Mouse (Mus musculus) testis, adult 2 months (tissue): ENCODE measurements around the gene Cela2a. TPM values are rescaled to one million over a fixed set of nuclear protein-coding genes. Genes with fewer than 3 reads are reported as not detected.

Source experiments
- H3K27ac ChIP-seq: fragments of 200-500 bp; 2 replicates; pipeline ENCODE4 v1.5.1; 2012; ENCODE audit warnings: low read depth, low read length; ENCODE audit not compliant: control insufficient read depth, insufficient read depth
- H3K27me3 ChIP-seq: fragments of 200-500 bp; 2 replicates; pipeline ENCODE4 v1.6.1; 2012; ENCODE audit warnings: mild to moderate bottlenecking, low read length, moderate library complexity; ENCODE audit not compliant: control insufficient read depth, insufficient read depth
- H3K36me3 ChIP-seq: fragments of 200-500 bp; 2 replicates; pipeline ENCODE4 v1.6.1; 2012; ENCODE audit warnings: mild to moderate bottlenecking, low read length; ENCODE audit not compliant: control insufficient read depth, insufficient read depth
- H3K4me1 ChIP-seq: fragments of 200-500 bp; 2 replicates; pipeline ENCODE4 v1.6.1; 2012; ENCODE audit warnings: low read length; ENCODE audit not compliant: control insufficient read depth, insufficient read depth
- H3K4me3 ChIP-seq: fragments of 200-500 bp; 2 replicates; pipeline ENCODE4 v1.5.1; 2012; ENCODE audit warnings: low read depth, mild to moderate bottlenecking, low read length, moderate library complexity, mixed read lengths; ENCODE audit not compliant: control insufficient read depth
- CTCF ChIP-seq: fragments of 200-500 bp; IDR thresholded peaks from 2 replicates; pipeline ENCODE4 v1.5.1; 2012; ENCODE audit warnings: low read depth, mild to moderate bottlenecking, inconsistent platforms, low read length, moderate library complexity; ENCODE audit not compliant: control insufficient read depth, insufficient read depth, insufficient replicate concordance
- POLR2A ChIP-seq: fragments of 200-500 bp; IDR thresholded peaks from 2 replicates; pipeline ENCODE4 v1.6.1; 2012; ENCODE audit warnings: low read depth, mild to moderate bottlenecking, inconsistent platforms, low read length, moderate library complexity; ENCODE audit not compliant: control insufficient read depth
- polyA plus RNA-seq: library from polyadenylated mRNA; depleted of rRNA; stranded (reverse); fragments of >200 nt; gene quantifications from 2 replicates; pipeline ENCODE4 v1.2.3, GENCODE M21; 2012

The Cela2a gene
- polyA plus RNA-seq, 1 experiment = 6.5 TPM

DNA sequence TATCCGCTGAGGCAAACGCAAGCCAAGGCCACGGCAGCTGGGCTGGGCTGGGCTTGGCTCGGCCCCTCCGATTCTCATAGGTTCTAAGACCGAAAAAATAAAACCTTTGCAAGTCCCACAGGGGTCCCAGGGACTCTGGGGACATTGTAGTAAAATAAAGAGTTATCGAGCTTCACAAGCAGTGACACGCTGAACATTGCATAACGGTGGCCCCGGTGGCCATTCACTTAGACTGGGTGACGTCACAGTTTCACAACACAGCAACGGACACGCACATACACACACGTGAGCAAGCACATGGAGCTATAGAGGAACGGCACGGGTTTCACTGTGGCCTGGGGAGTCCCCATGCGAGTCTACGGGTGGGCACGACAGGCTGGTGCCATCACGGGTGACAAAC is 32.5 kb upstream of the Cela2a start:
- Histone ChIP-seq H3K27ac (no peak overlapping the region), H3K4me1 (peaks cover 13% of the 10 kb centered on the region), H3K27me3 (no peaks in the 10 kb centered on the region), H3K36me3 (no peaks in the 10 kb centered on the region), H3K4me3 (no peak overlapping the region)
- TF ChIP-seq CTCF = no peak

DNA sequence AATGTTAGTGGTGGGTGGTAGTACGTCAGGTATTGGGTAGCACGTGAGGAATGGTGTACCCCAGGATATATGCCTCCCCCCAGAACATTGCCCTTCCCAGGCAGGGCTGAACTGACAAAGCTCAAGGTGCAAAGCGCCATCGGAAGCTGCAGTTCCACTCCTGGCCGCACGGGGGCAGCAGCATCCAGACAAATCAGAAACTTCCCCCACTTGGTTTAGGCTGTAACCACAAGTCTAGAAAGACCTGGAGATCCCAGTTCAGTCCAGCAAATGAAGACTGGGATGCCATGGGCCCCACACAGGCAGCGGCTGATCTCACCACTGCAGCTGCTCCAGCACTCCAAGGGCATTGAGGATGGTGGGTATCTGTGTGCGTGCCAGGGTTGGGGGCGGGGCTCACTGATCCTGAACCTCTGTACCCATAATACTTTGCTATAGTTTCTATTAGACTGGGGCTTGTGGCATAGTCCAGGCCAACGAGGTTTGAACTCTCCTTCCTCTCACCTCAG is 31.5 kb upstream of the Cela2a start:
- Histone ChIP-seq H3K27me3 (no peaks in the 10 kb centered on the region), H3K4me3 (peak overlapping the region; percentile 48), H3K27ac (no peak overlapping the region), H3K4me1 (peaks cover 15% of the 10 kb centered on the region), H3K36me3 (no peaks in the 10 kb centered on the region)
- TF ChIP-seq CTCF = peak; percentile 98
- TF ChIP-seq POLR2A = no peak

- Histone ChIP-seq H3K36me3 (no peaks in the 10 kb centered on the region), H3K27me3 (no peaks in the 10 kb centered on the region), H3K27ac (no peak overlapping the region), H3K4me3 (peak overlapping the region; percentile 29; the same call in 1 of the 2 replicates), H3K4me1 (peaks cover 15% of the 10 kb centered on the region)
- TF ChIP-seq POLR2A (no peak), CTCF (peak; percentile 43; the same call in 1 of the 2 replicates)
Observed at GRCm38 (mm10) chr4:141853437-141853836, 27.5 kb upstream of the Cela2a start.

DNA sequence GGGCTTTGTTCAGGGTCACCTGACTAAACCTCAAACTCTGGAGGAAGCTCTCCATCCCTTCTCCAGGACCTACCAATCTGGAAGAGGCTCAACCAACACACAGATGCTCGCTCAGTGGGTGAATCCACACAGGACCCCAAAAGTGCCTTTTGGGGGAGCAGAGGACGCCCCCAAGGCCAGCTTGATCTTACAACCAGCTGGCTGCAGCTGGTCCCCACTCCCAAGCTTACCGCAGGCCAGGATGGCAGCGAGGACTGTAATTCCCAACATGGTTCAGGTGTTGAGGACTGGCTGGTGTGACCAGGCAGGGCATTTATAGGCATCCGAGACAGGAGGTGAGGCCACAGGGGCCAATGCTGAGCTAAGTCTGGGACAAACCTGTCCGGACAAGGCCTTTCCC is 20.0 kb upstream of the Cela2a start, which contains the start of gene Ctrc:
Gene Ctrc, minus strand, starts transcription at position 361 of the 400 bp plus-strand sequence.
- H3K27me3 ChIP-seq = no peaks in the 10 kb centered on the region
- TF ChIP-seq POLR2A (no peak), CTCF (no peak)
- no peaks in the 10 kb centered on the region; the same call in 1 of the 2 replicates for H3K4me1 ChIP-seq
- no peaks in the 10 kb centered on the region for H3K36me3 ChIP-seq
- H3K27ac ChIP-seq = no peak within 1 kb of the TSS
- H3K4me3 ChIP-seq = no peak within 1 kb of the TSS

DNA sequence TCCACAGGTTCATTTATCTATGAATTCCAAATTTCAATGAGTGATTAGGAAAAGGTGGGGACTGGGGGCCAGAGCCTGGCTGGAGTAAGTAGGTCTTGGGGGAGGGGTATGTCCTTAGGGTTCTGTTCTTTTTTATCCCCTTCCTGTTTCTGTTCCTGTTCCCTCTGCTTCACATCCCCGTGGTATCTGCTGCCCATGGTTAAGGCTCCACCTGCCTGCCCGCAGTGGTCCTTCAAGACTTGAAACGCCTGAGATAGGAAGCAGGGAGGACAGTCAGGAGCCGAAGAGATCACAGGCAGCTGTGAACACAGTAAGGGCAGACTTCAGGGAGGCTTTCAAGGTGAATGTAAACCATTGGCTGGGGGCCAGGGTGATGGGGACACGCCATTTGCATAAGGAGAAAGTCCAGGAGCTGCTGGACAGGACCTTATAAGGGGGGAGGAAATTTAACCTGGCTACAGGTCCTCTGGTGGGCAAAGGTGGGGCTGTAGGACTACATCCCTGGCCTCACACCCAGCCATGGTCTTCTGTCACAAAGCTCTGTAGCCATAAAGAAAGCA is 8.7 kb upstream of the Cela2a start:
- Histone ChIP-seq H3K36me3 (no peaks in the 10 kb centered on the region), H3K27me3 (no peaks in the 10 kb centered on the region), H3K4me1 (peaks cover 7% of the 10 kb centered on the region), H3K27ac (no peak overlapping the region), H3K4me3 (no peak overlapping the region; the same call in 1 of the 2 replicates)
- no peak for TF ChIP-seq POLR2A
- TF ChIP-seq CTCF = no peak

GRCm38 (mm10) chr4:141833911-141834310 is 8.0 kb upstream of the Cela2a start:
- H3K27ac ChIP-seq = no peak overlapping the region
- no peak for TF ChIP-seq CTCF
- TF ChIP-seq POLR2A = no peak
- H3K36me3 ChIP-seq = no peaks in the 10 kb centered on the region
- no peaks in the 10 kb centered on the region for H3K27me3 ChIP-seq
- H3K4me3 ChIP-seq = no peak overlapping the region
- peaks cover 7% of the 10 kb centered on the region for H3K4me1 ChIP-seq

DNA sequence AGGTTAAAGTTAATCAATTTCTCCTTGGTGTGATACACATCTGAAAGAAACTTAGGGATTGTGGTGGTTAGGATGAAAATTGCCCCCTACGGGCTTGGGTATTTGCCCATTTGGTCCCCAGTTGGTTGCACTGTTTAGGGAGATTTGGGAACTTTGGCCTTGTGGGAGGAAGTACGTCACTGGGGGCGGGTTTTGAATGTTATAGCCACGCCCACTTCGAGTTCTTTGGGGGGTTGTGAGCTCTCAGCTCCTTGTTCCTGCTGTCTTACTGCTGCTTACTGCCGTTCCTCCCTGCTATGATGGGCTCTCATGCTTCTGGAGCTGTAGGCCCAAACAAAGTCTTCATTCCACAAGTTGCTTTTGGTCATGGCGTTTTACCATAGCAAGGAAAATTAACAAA is 5.4 kb upstream of the Cela2a start:
- Histone ChIP-seq H3K27me3 (no peaks in the 10 kb centered on the region), H3K27ac (no peak overlapping the region), H3K4me3 (peak overlapping the region; percentile 58; the same call in 1 of the 2 replicates), H3K4me1 (peaks cover 7% of the 10 kb centered on the region), H3K36me3 (no peaks in the 10 kb centered on the region)
- no peak for TF ChIP-seq POLR2A
